Mouse (Mus musculus): Measurements from ENCODE around the gene Zbtb25.

Gene Zbtb25

GRCm38 (mm10) chr12:76377059-76377458, 7.7 kb upstream of the Zbtb25 start:
- no peak for DNase-seq (ENCODE audit: low spot score in 2 of 2)

GRCm38 (mm10) chr12:76376649-76377048, 7.2 kb upstream of the Zbtb25 start:
- DNase-seq (ENCODE audit: low spot score in 2 of 2) = no peak

- DNase-seq (ENCODE audit: low spot score in 2 of 2) = no peak
These were observed 6.1 kb upstream of the Zbtb25 start for GRCm38 (mm10) chr12:76375506-76375905.

- no peak for DNase-seq (ENCODE audit: low spot score in 2 of 2)
These were observed 5.5 kb upstream of the Zbtb25 start for GRCm38 (mm10) chr12:76374911-76375310.

GRCm38 (mm10) chr12:76373991-76374390, 4.6 kb upstream of the Zbtb25 start:
- no peak for DNase-seq (ENCODE audit: low spot score in 2 of 2)

- no peak for DNase-seq (ENCODE audit: low spot score in 2 of 2)
These were observed 3.7 kb upstream of the Zbtb25 start for GRCm38 (mm10) chr12:76372881-76373818.

- DNase-seq (ENCODE audit: low spot score in 2 of 2) = no peak
These were observed 2.6 kb upstream of the Zbtb25 start for GRCm38 (mm10) chr12:76372046-76372445.

GRCm38 (mm10) chr12:76370831-76371571, 1.6 kb upstream of the Zbtb25 start:
- peak; percentile 79 to 87 for DNase-seq (ENCODE audit: low spot score in 2 of 2)

- peak; percentile 78 to 84 for DNase-seq (ENCODE audit: low spot score in 2 of 2)
These were observed 802 bp upstream of the Zbtb25 start, which contains the start of gene Zbtb1 for GRCm38 (mm10) chr12:76369978-76370830. Zbtb1 (plus strand) TSS chr12:76370266.

- no peak for DNase-seq (ENCODE audit: low spot score in 2 of 2)
These were observed 604 bp downstream of the Zbtb25 start for GRCm38 (mm10) chr12:76368790-76369205.

GRCm38 (mm10) chr12:76368201-76368789, 1.1 kb downstream of the Zbtb25 start:
- no peak for DNase-seq (ENCODE audit: low spot score in 2 of 2)

GRCm38 (mm10) chr12:76367096-76367995, 2.1 kb downstream of the Zbtb25 start:
- no peak for DNase-seq (ENCODE audit: low spot score in 2 of 2)

GRCm38 (mm10) chr12:76366276-76366675, 3.1 kb downstream of the Zbtb25 start:
- DNase-seq (ENCODE audit: low spot score in 2 of 2) = no peak

- DNase-seq (ENCODE audit: low spot score in 2 of 2) = no peak
These were observed 7.1 kb downstream of the Zbtb25 start for GRCm38 (mm10) chr12:76362303-76362676.

GRCm38 (mm10) chr12:76361405-76362302, 7.7 kb downstream of the Zbtb25 start:
- no peak for DNase-seq (ENCODE audit: low spot score in 2 of 2)

- DNase-seq (ENCODE audit: low spot score in 2 of 2) = no peak
These were observed 8.5 kb downstream of the Zbtb25 start for GRCm38 (mm10) chr12:76360868-76361267.

GRCm38 (mm10) chr12:76349680-76350220, 19.7 kb downstream of the Zbtb25 start:
- no peak for DNase-seq (ENCODE audit: low spot score in 2 of 2)

GRCm38 (mm10) chr12:76345759-76346455, 23.5 kb downstream of the Zbtb25 start:
- DNase-seq (ENCODE audit: low spot score in 2 of 2) = no peak

All from urinary bladder, postnatal 4 days (tissue).